Comparison of ENCODE assay signal across 16 mouse cellular contexts in the genomic region with DNA sequence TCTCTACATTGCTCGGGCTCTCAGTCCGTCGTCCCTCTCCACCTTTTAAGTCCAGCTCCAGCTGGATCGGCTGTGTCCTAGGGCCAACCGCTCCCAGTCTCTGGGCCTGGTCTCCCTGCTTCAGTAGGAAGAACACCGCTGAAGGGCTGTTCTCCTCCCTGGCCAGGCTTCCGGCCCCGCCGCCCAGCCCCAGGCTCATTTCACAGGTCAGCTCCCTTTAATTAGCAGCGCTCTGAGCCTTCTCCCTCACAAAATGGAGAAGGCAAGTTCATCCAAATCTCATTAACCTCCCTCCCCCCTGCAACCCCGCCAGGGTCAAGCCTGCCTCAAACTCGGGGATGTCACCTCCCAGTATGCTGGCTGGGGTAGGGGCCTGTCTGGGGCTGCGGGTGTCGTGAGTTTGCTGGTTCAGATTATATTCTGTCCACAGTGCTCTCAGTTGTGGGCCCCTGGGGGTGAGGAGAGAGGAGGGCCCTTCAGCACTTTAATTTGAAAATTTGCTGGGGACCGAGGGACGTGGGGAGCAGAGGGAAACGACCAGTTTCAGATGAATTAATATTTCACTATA. TPM values are rescaled to one million over a fixed set of nuclear protein-coding genes. Genes with fewer than 3 reads are reported as not detected.
DNase-seq lines count a peak whose midpoint lies in the region; ATAC-seq lines count a peak whose summit lies in the region.
"Had no signal": no experiment of that assay in that cellular context is flagged by ENCODE, and none has a peak within 500 bp of the region (broad histone marks: within the 10 kb centered on the region; RNA-seq: fewer than 3 reads in every experiment).

No protein-coding gene starts in this region.

- peaks cover 17% of the 10 kb centered on the region for H3K4me1 ChIP-seq in kidney, embryonic 14.5 days (ENCODE audit: control insufficient read depth, insufficient read depth, low read length)
- peaks cover 16% of the 10 kb centered on the region for H3K4me1 ChIP-seq in hindbrain, embryonic 11.5 days (replicated peaks; ENCODE audit: control insufficient read depth, insufficient read depth, low read length)
- H3K4me1 ChIP-seq in limb, embryonic 11.5 days (ENCODE audit: control insufficient read depth, insufficient read depth, low read length): peaks cover 20% of the 10 kb centered on the region
- H3K4me1 ChIP-seq: stomach, embryonic 15.5 days had no signal

- no peaks in the 10 kb centered on the region for H3K27me3 ChIP-seq in kidney, embryonic 14.5 days (ENCODE audit: control insufficient read depth, insufficient read depth, low read length)
- no peaks in the 10 kb centered on the region for H3K27me3 ChIP-seq in hindbrain, embryonic 11.5 days (ENCODE audit: control insufficient read depth, insufficient read depth, low read length)
- no peaks in the 10 kb centered on the region for H3K27me3 ChIP-seq in limb, embryonic 11.5 days (ENCODE audit: control insufficient read depth, insufficient read depth, low read length)
- H3K27me3 ChIP-seq: limb, embryonic 15.5 days; stomach, embryonic 15.5 days had no signal

- 8% methylated on average over 17 of the region's 17 CpGs for WGBS in kidney, embryonic 14.5 days
- WGBS in hindbrain, embryonic 11.5 days: 22% methylated on average over 17 of the region's 17 CpGs
- WGBS in limb, embryonic 11.5 days: 15% methylated on average over 17 of the region's 17 CpGs

- peak overlapping the region; percentile 11 for H3K4me2 ChIP-seq in kidney, embryonic 14.5 days (replicated peaks; ENCODE audit: low read depth, low read length)
- H3K4me2 ChIP-seq in hindbrain, embryonic 11.5 days (replicated peaks; ENCODE audit: low read depth, low read length): no peak overlapping the region
- no peak overlapping the region for H3K4me2 ChIP-seq in limb, embryonic 11.5 days (ENCODE audit: low read depth, severe bottlenecking)
- H3K4me2 ChIP-seq: limb, embryonic 15.5 days; stomach, embryonic 15.5 days had no signal

- peak overlapping the region; percentile 70; the same call in 1 of the 2 replicates for H3K27ac ChIP-seq in kidney, embryonic 14.5 days (ENCODE audit: low read depth, low read length)
- H3K27ac ChIP-seq in hindbrain, embryonic 11.5 days (ENCODE audit: low read depth, low read length): peak overlapping the region; percentile 68
- no peak overlapping the region for H3K27ac ChIP-seq in limb, embryonic 11.5 days (replicated peaks; ENCODE audit: low read depth, low read length)
- H3K27ac ChIP-seq: layer of hippocampus, adult 2 months; limb, embryonic 15.5 days; stomach, embryonic 15.5 days had no signal

- DNase-seq in kidney, adult 18-20 months: no peak
- peak; percentile 61 for DNase-seq in embryo, embryonic 10 days (ENCODE audit: low spot score)
- DNase-seq in hindbrain, embryonic 11.5 days (ENCODE audit: low spot score): peak; percentile 50
- DNase-seq in limb, embryonic 11.5 days (ENCODE audit: low spot score): peak; percentile 66
- DNase-seq in cerebellum, postnatal 10 days: no peak
- no peak for DNase-seq in left cerebral cortex, adult 11 months (ENCODE audit: low spot score)
- no peak for DNase-seq in spleen, adult 18-20 months
- DNase-seq: adrenal gland, postnatal 36 days; cerebellum, adult 8-10 months; gastrocnemius, postnatal 10 days; heart, postnatal 10 days; lung, postnatal 10 days had no signal

- peak; percentile 71 for ATAC-seq in kidney, embryonic 14.5 days (ENCODE audit: low FRiP score, low TSS enrichment)
- ATAC-seq in hindbrain, embryonic 11.5 days (ENCODE audit: low FRiP score): peak; percentile 34; the same call in 1 of the 2 replicates
- ATAC-seq in limb, embryonic 11.5 days (ENCODE audit: insufficient number of reproducible peaks, low FRiP score, low TSS enrichment, low read depth): no peak

- no peak overlapping the region for H3K4me3 ChIP-seq in kidney, embryonic 14.5 days (ENCODE audit: low read length)
- no peak overlapping the region for H3K4me3 ChIP-seq in hindbrain, embryonic 11.5 days (ENCODE audit: low read depth, low read length)
- no peak overlapping the region for H3K4me3 ChIP-seq in limb, embryonic 11.5 days (ENCODE audit: low read depth, low read length)
- H3K4me3 ChIP-seq: layer of hippocampus, adult 2 months; limb, embryonic 15.5 days; stomach, embryonic 15.5 days had no signal

- H3K36me3 ChIP-seq in kidney, embryonic 14.5 days (ENCODE audit: control insufficient read depth, insufficient read depth, low read length): no peaks in the 10 kb centered on the region
- no peaks in the 10 kb centered on the region for H3K36me3 ChIP-seq in hindbrain, embryonic 11.5 days (ENCODE audit: control insufficient read depth, insufficient read depth, low read length)
- no peaks in the 10 kb centered on the region for H3K36me3 ChIP-seq in limb, embryonic 11.5 days (ENCODE audit: control insufficient read depth, insufficient read depth, low read length)
- H3K36me3 ChIP-seq: limb, embryonic 15.5 days; stomach, embryonic 15.5 days had no signal

- no peaks in the 10 kb centered on the region for H3K9me3 ChIP-seq in kidney, embryonic 14.5 days (ENCODE audit: control insufficient read depth, low read length)
- H3K9me3 ChIP-seq in hindbrain, embryonic 11.5 days (ENCODE audit: control insufficient read depth, low read length): no peaks in the 10 kb centered on the region
- H3K9me3 ChIP-seq in limb, embryonic 11.5 days (ENCODE audit: control insufficient read depth, low read length): no peaks in the 10 kb centered on the region
- H3K9me3 ChIP-seq: limb, embryonic 15.5 days; stomach, embryonic 15.5 days had no signal

- no peak overlapping the region for H3K9ac ChIP-seq in kidney, embryonic 14.5 days (ENCODE audit: low read depth, low read length)
- H3K9ac ChIP-seq in hindbrain, embryonic 11.5 days (ENCODE audit: low read depth, low read length): peak overlapping the region; percentile 23; the same call in 1 of the 2 replicates
- H3K9ac ChIP-seq in limb, embryonic 11.5 days (ENCODE audit: low read length): peak overlapping the region; percentile 30
- H3K9ac ChIP-seq: limb, embryonic 15.5 days; stomach, embryonic 15.5 days had no signal

RNA-seq across cellular contexts. Expression of gene Ctnnbl1, which starts 44.8 kb away (rescaled TPM):
- 55.4 and 77.1 TPM in 2 replicates for polyA plus RNA-seq in kidney, embryonic 14.5 days (2014; fragmentation: Nextera tagmentation; extraction: Ambion mirVana)
- polyA plus RNA-seq in hindbrain, embryonic 11.5 days (2014; fragmentation: Nextera tagmentation; extraction: Ambion mirVana): 90.1 and 104 TPM in 2 replicates
- polyA plus RNA-seq in limb, embryonic 11.5 days (2014; fragmentation: Nextera tagmentation; extraction: Ambion mirVana): 87.9 and 88.6 TPM in 2 replicates

Comparison
In these comparisons a context has a peak if more than half of its experiments do, and no peak if none do; other contexts are left out.
1. DNase-seq: peak in embryo, embryonic 10 days (single experiment), hindbrain, embryonic 11.5 days (single experiment) and limb, embryonic 11.5 days (single experiment); none in kidney, adult 18-20 months (single experiment), cerebellum, postnatal 10 days (0 of 2), left cerebral cortex, adult 11 months (single experiment) and spleen, adult 18-20 months (0 of 2).